Mouse (Mus musculus) kidney, embryonic 16.5 days (tissue): Measurements from ENCODE around the gene Afdn. TPM values are rescaled to one million over a fixed set of nuclear protein-coding genes. Genes with fewer than 3 reads are reported as not detected.
"Not testable (repeated sequence)": the region's sequence is repeated elsewhere in the genome, so short reads cannot be mapped to it uniquely, and the experiment has no call there.

ENCODE experiments used
- ATAC-seq: fragments of 200-750 bp; cut with Nextera tagmentation; 2 replicates; pipeline ENCODE4 v1.8.0; 2017; ENCODE audit warnings: moderate TSS enrichment; ENCODE audit not compliant: low FRiP score, low TSS enrichment
- H3K27ac ChIP-seq: fragments of 300-500 bp; sonication (generic); 2 replicates; pipeline ENCODE4 v1.5.1; 2014; ENCODE audit warnings: low read length
- H3K27me3 ChIP-seq: fragments of 300-500 bp; sonication (generic); 2 replicates; pipeline ENCODE4 v1.6.1; 2014; ENCODE audit warnings: low read length, control low read depth, mixed read lengths; ENCODE audit not compliant: insufficient read depth
- H3K36me3 ChIP-seq: fragments of 300-500 bp; sonication (generic); 2 replicates; pipeline ENCODE4 v1.6.1; 2014; ENCODE audit warnings: low read length, control low read depth, mixed read lengths; ENCODE audit not compliant: insufficient read depth
- H3K4me1 ChIP-seq: fragments of 300-500 bp; sonication (generic); 2 replicates; pipeline ENCODE4 v1.6.1; 2014; ENCODE audit warnings: low read length, control low read depth, mixed read lengths; ENCODE audit not compliant: insufficient read depth
- H3K4me2 ChIP-seq: fragments of 300-500 bp; sonication (generic); replicated peaks from 2 replicates; pipeline ENCODE4 v1.6.1; 2014; ENCODE audit warnings: low read depth, low read length
- H3K4me3 ChIP-seq: fragments of 300-500 bp; sonication (generic); 2 replicates; pipeline ENCODE4 v1.5.1; 2014; ENCODE audit warnings: mild to moderate bottlenecking, low read length
- H3K9ac ChIP-seq: fragments of 300-500 bp; sonication (generic); replicated peaks from 2 replicates; pipeline ENCODE4 v1.6.1; 2014; ENCODE audit warnings: low read length
- H3K9me3 ChIP-seq: fragments of 300-500 bp; sonication (generic); 2 replicates; pipeline ENCODE4 v1.6.1; 2016; ENCODE audit warnings: low read length, control low read depth
- WGBS: fragments of 180-500 bp; shearing (Covaris S2); extraction: QIAGEN DNeasy Blood & Tissue Kit; methylation state at CpG from one replicate; pipeline ENCODE4 v1.1.7; 2014; 5-methylcytosine and 5-hydroxymethylcytosine counted together
- polyA plus RNA-seq: library from polyadenylated mRNA; unstranded; fragments of >200 nt; fragmentation: Nextera tagmentation; extraction: Ambion mirVana; gene quantifications from 2 replicates; pipeline ENCODE4 v1.2.1, GENCODE M21; 2015

The Afdn gene
- polyA plus RNA-seq, 1 experiment from 2014 or later: 52.7 TPM

DNA sequence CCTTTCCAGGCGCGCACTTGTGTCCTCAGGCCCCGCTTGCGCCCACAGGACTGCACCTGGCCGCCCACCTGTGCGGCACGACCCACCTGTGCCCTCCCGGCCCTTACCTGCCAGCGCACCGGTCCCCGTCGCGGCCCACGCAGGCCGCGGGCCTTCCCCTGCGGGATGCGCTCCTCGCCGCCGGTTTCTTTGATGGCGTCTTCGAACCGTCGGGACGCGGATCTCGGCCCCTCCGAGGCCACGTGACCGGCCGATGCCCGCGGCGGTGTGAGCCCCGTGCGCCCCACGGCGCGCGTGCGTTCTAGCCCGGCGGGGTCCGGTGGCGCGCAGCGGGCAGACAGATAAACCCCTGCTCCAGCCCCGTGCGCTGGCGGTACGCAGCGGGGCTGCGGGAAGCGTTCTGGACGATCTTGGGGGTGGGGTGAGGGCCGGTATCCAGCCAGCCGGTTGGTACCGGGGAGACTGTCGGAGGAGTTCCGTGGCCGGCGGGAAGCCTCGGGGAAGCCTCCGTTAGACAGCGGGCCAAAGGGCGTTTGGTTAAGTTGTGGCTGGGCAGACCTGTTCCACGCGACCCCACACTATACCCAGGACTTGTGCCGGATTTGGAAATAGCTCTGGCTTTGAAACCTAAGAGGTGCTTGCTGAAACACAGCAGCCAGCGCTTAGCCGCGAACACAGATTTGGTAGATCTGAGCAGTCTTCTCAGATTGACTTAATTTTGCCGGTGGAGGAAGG lies 1.0 kb downstream of the Afdn start, which contains the start of gene Tcte2:
Tcte2 (minus strand) TSS at position 647 of the 735 bp plus-strand sequence.
- H3K9me3 ChIP-seq: no peaks in the 10 kb centered on the region

DNA sequence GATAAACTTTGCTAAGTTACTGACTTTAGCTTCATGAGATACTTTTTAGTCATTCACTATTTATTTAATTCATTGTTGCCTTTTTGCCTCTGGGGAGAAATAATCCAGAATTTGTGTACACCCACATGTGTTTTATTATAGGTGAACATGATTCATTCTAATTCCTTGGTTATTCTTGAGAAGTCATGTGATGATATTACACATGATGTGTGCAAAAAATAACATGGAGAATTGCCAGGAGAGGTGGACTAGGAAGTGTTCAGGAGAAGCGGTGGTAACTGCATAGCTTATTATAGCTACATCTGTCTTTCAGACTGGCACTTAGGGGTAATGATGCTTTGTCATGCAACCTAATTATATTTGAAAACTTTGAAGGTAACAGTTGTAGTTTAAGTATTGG lies 3.5 kb downstream of the Afdn start:
- 90% methylated on average over 1 of the region's 1 CpGs for WGBS
- H3K4me3 ChIP-seq: no peak overlapping the region
- no peak for ATAC-seq
- no peaks in the 10 kb centered on the region for H3K36me3 ChIP-seq
- no peaks in the 10 kb centered on the region for H3K27me3 ChIP-seq
- H3K27ac ChIP-seq: no peak overlapping the region
- H3K4me2 ChIP-seq: no peak overlapping the region
- H3K9ac ChIP-seq: no peak overlapping the region
- H3K4me1 ChIP-seq: peaks cover 14% of the 10 kb centered on the region
- no peaks in the 10 kb centered on the region for H3K9me3 ChIP-seq

More for the DNA sequence above, 1.0 kb downstream of the Afdn start, which contains the start of gene Tcte2:
- peaks cover 17% of the 10 kb centered on the region for H3K4me1 ChIP-seq
- peak within 1 kb of the TSS; percentile 91 for H3K9ac ChIP-seq
- peak within 1 kb of the TSS; percentile 94 for H3K27ac ChIP-seq
- peak within 1 kb of the TSS; percentile 99 for H3K4me2 ChIP-seq
- peak; percentile 20; the same call in 1 of the 2 replicates for ATAC-seq
- peak within 1 kb of the TSS; percentile 88 for H3K4me3 ChIP-seq
- no peaks in the 10 kb centered on the region for H3K27me3 ChIP-seq
- H3K36me3 ChIP-seq: no peaks in the 10 kb centered on the region
- under 1% methylated on average over 74 of the region's 74 CpGs for WGBS

DNA sequence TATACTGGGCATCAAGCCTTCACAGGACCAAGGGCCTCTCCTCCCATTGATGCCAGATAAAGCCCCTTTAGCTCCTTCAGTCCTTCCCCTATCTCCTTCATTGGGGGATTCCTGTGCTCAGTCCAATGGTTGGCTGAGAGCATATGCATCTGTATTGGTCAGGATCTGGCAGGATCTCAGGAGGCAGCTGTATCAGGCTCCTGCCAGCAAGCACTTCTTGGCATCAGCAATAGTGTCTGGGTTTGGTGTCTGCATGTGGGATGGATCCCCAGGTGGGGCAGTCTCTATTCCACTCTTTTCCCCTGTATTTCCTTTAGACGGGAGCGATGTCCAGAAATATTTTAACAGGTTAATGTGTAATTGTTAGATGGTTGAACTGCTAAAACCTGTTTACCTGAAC lies 4.6 kb downstream of the Afdn start:
- WGBS: 79% methylated on average over 2 of the region's 2 CpGs
- ATAC-seq, H3K9me3 ChIP-seq, H3K4me3 ChIP-seq, H3K9ac ChIP-seq, H3K36me3 ChIP-seq, H3K4me1 ChIP-seq, H3K4me2 ChIP-seq, H3K27ac ChIP-seq, H3K27me3 ChIP-seq: not testable (repeated sequence)

DNA sequence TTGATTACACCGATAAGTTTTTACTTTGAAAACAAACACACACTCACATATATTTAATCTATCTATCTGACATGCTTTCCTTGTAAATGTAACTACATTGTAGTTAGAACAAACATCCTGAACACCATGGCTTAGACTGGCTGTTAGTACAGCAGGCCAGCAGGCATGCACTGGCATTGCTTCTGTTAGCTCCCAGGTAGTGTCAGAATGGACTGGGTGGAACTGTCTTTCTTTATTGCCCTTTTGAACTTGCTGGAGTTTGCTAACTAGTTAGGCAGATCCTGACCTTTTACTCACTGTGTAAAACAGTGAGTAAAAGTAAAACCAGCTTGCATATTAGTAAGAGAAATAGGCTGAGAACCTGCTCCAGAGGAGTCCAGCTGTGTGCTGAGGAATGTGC lies 8.2 kb downstream of the Afdn start:
- H3K36me3 ChIP-seq: no peaks in the 10 kb centered on the region
- H3K4me3 ChIP-seq: no peak overlapping the region
- H3K27ac ChIP-seq: no peak overlapping the region
- ATAC-seq: no peak
- no peak overlapping the region for H3K4me2 ChIP-seq
- H3K9ac ChIP-seq: no peak overlapping the region
- H3K4me1 ChIP-seq: no peaks in the 10 kb centered on the region
- peaks cover 4% of the 10 kb centered on the region; the same call in 1 of the 2 replicates for H3K9me3 ChIP-seq
- 88% methylated on average over 1 of the region's 1 CpGs for WGBS
- no peaks in the 10 kb centered on the region for H3K27me3 ChIP-seq

DNA sequence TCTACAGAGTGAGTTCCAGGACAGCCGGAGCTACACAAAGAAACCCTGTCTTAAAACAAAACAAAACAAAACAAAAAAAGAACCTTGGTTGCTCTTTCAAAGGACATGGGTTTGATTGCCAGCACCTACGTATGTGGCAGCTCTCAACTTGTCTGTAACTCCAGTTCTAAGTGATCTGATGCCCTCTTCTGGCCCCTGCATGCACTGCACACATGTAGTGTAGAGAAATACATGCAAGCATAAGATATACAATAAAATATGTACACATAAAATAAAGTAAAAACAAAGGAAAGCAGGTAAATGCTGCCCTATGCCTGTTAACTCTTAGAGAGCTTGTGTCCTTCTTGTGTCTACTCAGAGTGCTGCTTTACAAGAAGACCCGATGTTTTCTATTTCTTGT lies 8.9 kb downstream of the Afdn start:
- H3K4me3 ChIP-seq: no peak overlapping the region
- no peaks in the 10 kb centered on the region for H3K4me1 ChIP-seq
- H3K27me3 ChIP-seq: no peaks in the 10 kb centered on the region
- H3K27ac ChIP-seq: no peak overlapping the region
- H3K9me3 ChIP-seq: peaks cover 4% of the 10 kb centered on the region; the same call in 1 of the 2 replicates
- ATAC-seq: no peak
- no peak overlapping the region for H3K9ac ChIP-seq
- no peaks in the 10 kb centered on the region for H3K36me3 ChIP-seq
- H3K4me2 ChIP-seq: no peak overlapping the region
- WGBS: 93% methylated on average over 3 of the region's 3 CpGs

DNA sequence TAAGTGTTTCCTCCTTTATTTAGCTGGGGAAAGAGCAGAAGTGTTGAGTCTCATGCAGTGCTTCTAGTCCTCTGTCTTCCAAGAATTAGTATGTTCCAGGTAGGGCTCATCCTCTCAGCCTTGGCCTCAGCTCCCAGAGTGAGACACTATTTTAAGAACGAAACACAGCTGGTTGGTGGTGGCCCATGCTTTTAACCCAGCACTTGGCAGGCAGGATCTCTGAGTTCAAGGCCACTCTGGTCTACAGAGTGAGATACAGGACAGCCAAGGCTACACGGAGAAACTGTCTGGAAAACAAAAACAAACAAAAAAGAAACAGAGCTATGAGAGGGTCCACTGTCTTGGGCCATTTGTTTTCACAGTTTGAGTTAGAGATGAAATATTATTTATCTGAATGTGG lies 17.3 kb downstream of the Afdn start:
- H3K4me2 ChIP-seq: no peak overlapping the region
- no peaks in the 10 kb centered on the region for H3K36me3 ChIP-seq
- H3K9ac ChIP-seq: no peak overlapping the region
- H3K27ac ChIP-seq: no peak overlapping the region
- no peak overlapping the region for H3K4me3 ChIP-seq
- no peak for ATAC-seq
- no peaks in the 10 kb centered on the region; the same call in 1 of the 2 replicates for H3K4me1 ChIP-seq
- H3K27me3 ChIP-seq: no peaks in the 10 kb centered on the region
- WGBS: 67% methylated on average over 2 of the region's 2 CpGs
- no peaks in the 10 kb centered on the region for H3K9me3 ChIP-seq

DNA sequence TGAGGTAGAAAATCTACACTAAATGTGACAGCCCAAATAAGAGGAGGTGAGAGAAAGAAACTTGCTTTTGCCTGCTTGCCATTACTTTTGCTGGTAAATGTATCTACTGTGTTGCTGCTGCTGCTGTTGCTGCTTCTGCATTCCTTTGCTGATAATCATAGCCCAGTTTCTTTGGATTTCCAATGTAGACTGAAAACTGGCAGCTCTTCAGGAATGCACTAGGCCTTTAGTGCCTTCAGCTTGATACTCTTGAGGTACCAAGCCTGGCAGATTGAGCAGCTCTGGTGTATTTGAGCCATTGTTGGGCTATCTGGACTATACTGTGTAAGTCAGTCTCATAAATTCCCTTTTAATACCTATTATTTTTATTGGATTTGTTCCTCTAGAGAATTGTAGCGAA lies 18.5 kb downstream of the Afdn start:
- 86% methylated on average over 1 of the region's 1 CpGs for WGBS
- H3K4me2 ChIP-seq: no peak overlapping the region
- H3K9me3 ChIP-seq: no peaks in the 10 kb centered on the region
- no peak overlapping the region for H3K4me3 ChIP-seq
- H3K27me3 ChIP-seq: no peaks in the 10 kb centered on the region
- ATAC-seq: no peak
- no peaks in the 10 kb centered on the region; the same call in 1 of the 2 replicates for H3K4me1 ChIP-seq
- no peak overlapping the region for H3K27ac ChIP-seq
- H3K9ac ChIP-seq: no peak overlapping the region
- H3K36me3 ChIP-seq: no peaks in the 10 kb centered on the region

DNA sequence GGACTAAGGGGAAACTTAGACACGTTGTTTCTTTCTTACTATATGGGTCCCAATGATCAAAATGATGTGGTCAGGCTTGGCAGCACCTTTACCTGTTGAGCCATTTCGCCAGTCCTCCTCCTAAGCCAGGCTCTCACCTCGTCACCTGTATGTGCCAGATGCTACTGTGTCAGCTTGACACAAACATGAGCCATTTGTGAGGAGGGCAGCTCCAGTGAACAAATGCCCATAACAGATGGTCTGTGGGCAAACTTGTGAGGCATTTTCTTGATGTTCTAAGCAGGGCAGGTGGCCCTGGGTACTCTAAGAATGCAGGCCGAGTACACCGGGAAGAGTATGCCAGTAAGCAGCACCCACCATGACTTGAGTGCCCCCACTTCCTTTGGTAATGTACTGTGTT lies 21.6 kb downstream of the Afdn start:
- no peak overlapping the region for H3K4me2 ChIP-seq
- no peaks in the 10 kb centered on the region for H3K27me3 ChIP-seq
- 85% methylated on average over 5 of the region's 5 CpGs for WGBS
- no peaks in the 10 kb centered on the region for H3K9me3 ChIP-seq
- no peak overlapping the region for H3K9ac ChIP-seq
- no peaks in the 10 kb centered on the region for H3K36me3 ChIP-seq
- H3K4me3 ChIP-seq: no peak overlapping the region
- H3K4me1 ChIP-seq: no peaks in the 10 kb centered on the region; the same call in 1 of the 2 replicates
- no peak for ATAC-seq
- H3K27ac ChIP-seq: no peak overlapping the region

DNA sequence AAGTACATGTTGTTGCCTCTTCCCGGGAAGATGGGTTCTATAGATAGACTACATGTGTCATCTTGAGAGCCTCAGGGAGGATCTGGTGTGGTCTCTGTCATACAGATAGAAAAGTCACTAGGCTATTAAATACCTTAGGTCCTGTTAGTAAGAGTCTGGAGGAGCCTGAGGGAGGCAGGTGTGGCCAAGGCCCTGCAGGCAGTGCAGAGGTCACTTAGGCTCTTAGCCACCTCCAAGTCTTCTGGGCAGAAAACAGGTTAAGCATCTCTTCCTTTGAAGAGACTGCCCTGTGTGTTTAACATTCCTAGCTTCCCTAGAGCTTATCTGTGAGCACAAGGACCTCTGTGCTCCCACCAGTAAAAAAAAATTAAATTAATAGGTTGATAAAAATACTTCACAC lies 23.1 kb downstream of the Afdn start:
- ATAC-seq: no peak
- Histone ChIP-seq H3K27ac (no peak overlapping the region), H3K9me3 (no peaks in the 10 kb centered on the region), H3K4me3 (no peak overlapping the region), H3K9ac (no peak overlapping the region), H3K27me3 (no peaks in the 10 kb centered on the region), H3K4me1 (no peaks in the 10 kb centered on the region), H3K36me3 (no peaks in the 10 kb centered on the region), H3K4me2 (no peak overlapping the region)
- 83% methylated on average over 1 of the region's 1 CpGs for WGBS

DNA sequence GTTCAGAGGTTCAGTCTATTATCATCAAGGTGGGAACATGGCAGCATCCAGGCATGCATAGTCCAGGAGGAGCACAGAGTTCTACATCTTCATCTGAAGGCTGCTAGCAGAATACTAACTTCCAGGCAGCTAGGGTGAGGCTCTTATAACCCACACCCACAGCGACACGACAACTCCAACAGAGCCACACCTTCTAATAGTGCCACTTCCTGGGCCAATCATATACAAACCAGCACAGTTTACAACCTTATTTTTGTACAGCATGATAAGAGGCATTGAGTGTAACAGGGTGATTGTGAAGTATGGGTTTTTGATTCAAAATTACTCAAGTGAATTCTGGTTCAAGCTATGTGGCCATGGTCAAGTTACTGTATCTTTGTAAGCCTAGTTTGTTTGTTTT lies 29.7 kb downstream of the Afdn start:
- not testable (repeated sequence) for H3K27ac ChIP-seq, H3K9me3 ChIP-seq, H3K4me1 ChIP-seq, ATAC-seq, H3K36me3 ChIP-seq, H3K4me2 ChIP-seq, H3K9ac ChIP-seq, H3K4me3 ChIP-seq, H3K27me3 ChIP-seq
- 89% methylated on average over 2 of the region's 2 CpGs for WGBS
